Mouse (Mus musculus) myocyte (in vitro differentiated cells): Measurements from ENCODE around the gene Schip1.

Experiments used
- CEBPB ChIP-seq: IDR thresholded peaks from 2 replicates; pipeline ENCODE4 v1.6.1; 2011; ENCODE audit warnings: mild to moderate bottlenecking, moderate library complexity; ENCODE audit not compliant: poor library complexity, insufficient read depth, severe bottlenecking
- E2F4 ChIP-seq: IDR thresholded peaks from one replicate; pipeline ENCODE4 v1.6.1; 2011; ENCODE audit warnings: mild to moderate bottlenecking, control low read depth, moderate library complexity; ENCODE audit not compliant: insufficient read depth
- MAX ChIP-seq: IDR thresholded peaks from one replicate; pipeline ENCODE4 v1.6.1; 2011; ENCODE audit warnings: low read depth, mild to moderate bottlenecking, control low read depth
- MYOD1 ChIP-seq, 3 experiments: IDR thresholded peaks; one replicate each; pipeline ENCODE4 v1.6.1; 2011; ENCODE audit warnings: control low read depth in 2 of 3, low read depth in 2 of 3, mild to moderate bottlenecking in 2 of 3, moderate library complexity in 1 of 3; ENCODE audit not compliant: insufficient read length in 2 of 3, control insufficient read depth in 1 of 3
- MYOG ChIP-seq, 3 experiments: IDR thresholded peaks; one replicate each; pipeline ENCODE4 v1.6.1; 2011; ENCODE audit warnings: control low read depth in 2 of 3, low read depth in 2 of 3, mild to moderate bottlenecking in 2 of 3; ENCODE audit not compliant: insufficient read length in 2 of 3, control insufficient read depth in 1 of 3, insufficient read depth in 1 of 3
- POLR2A ChIP-seq: IDR thresholded peaks from one replicate; pipeline ENCODE4 v1.6.1; 2011; ENCODE audit warnings: low read depth, mild to moderate bottlenecking, control low read depth, moderate library complexity; ENCODE audit not compliant: insufficient read length
- POLR2AphosphoS2 ChIP-seq: IDR thresholded peaks from one replicate; pipeline ENCODE4 v1.6.1; 2011; ENCODE audit warnings: low read depth, control low read depth; ENCODE audit not compliant: insufficient read length
- REST ChIP-seq: IDR thresholded peaks from one replicate; pipeline ENCODE4 v1.6.1; 2011; ENCODE audit warnings: mild to moderate bottlenecking, control low read depth, moderate library complexity; ENCODE audit not compliant: insufficient read depth, insufficient read length
- TCF12 ChIP-seq: IDR thresholded peaks from one replicate; pipeline ENCODE4 v1.6.1; 2011; ENCODE audit warnings: mild to moderate bottlenecking, control low read depth; ENCODE audit not compliant: poor library complexity, insufficient read depth, severe bottlenecking
- TCF3 ChIP-seq: IDR thresholded peaks from one replicate; pipeline ENCODE4 v1.6.1; 2011; ENCODE audit warnings: low read depth, control low read depth; ENCODE audit not compliant: insufficient read length
- USF1 ChIP-seq: IDR thresholded peaks from one replicate; pipeline ENCODE4 v1.6.1; 2011; ENCODE audit warnings: low read depth, mild to moderate bottlenecking, control low read depth, moderate library complexity

GRCm38 (mm10) chr3:68518041-68518440 is 453.4 kb downstream of the Schip1 start:
- no peak for TF ChIP-seq TCF12
- no peak for TF ChIP-seq MAX
- no peak for TF ChIP-seq CEBPB
- TF ChIP-seq POLR2A: no peak
- no peak for TF ChIP-seq E2F4
- no peak for TF ChIP-seq POLR2AphosphoS2
- no peak for TF ChIP-seq REST
- no peak for TF ChIP-seq TCF3
- TF ChIP-seq USF1: no peak
- no peak for TF ChIP-seq MYOD1 (IDR thresholded peaks at IDR 0.05; ENCODE audit: control insufficient read depth in 1 of 3, insufficient read length in 2 of 3, low read depth in 2 of 3)
- TF ChIP-seq MYOG (IDR thresholded peaks at IDR 0.05; ENCODE audit: control insufficient read depth in 1 of 3, insufficient read depth in 1 of 3, insufficient read length in 2 of 3, low read depth in 2 of 3): no peak
